Mouse (Mus musculus) right cerebral cortex, postnatal 10 days (tissue): ENCODE data around the gene Gm10309.
A peak's percentile ranks its signal among the peaks of the same experiment; 100 is the strongest.
"Not testable (repeated sequence)": the region's sequence is repeated elsewhere in the genome, so short reads cannot be mapped to it uniquely, and the experiment has no call there.

Source experiments
- DNase-seq, 2 experiments: peaks; one replicate each; pipeline ENCODE4 v3.0.0; 2021; ENCODE audit warnings: low spot score in 2 of 2

Gm10309 gene

DNA sequence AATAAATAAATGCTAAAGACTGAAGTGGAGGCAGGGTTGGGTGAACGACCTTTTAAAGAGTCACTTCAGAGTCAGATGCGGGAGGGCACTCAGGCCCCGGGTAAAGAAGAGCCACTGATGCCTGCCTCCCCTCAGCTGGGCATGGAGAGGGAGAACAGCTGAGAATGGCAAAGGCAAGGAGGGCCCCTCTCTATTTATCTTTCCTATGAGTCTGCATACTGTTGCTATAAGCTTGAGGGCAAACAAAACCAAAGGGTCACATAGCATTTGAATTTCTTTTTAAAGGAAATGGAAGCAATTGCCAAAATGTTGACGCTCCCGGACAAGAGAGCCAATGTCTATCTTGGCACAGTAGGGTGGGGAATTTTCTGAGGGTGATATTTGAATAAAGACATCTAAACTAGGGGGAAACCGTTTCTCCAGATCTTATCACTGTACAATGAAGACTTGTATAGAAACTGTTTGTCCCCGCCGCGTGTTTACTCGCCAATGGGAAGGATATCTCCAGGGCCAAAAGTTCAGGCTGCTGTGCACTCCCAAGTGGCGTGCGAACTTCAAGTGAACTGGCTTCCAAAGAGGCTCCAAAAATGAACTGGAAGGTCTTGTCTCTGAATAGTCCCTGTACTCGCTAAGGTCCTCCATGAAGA is 10.1 kb upstream of the Gm10309 start:
- no peak for DNase-seq

GRCm38 (mm10) chr17:86509871-86510270 is 4.8 kb upstream of the Gm10309 start:
- no peak for DNase-seq

- DNase-seq, result no peak
These were observed 3.1 kb upstream of the Gm10309 start for GRCm38 (mm10) chr17:86508212-86508490.

DNA sequence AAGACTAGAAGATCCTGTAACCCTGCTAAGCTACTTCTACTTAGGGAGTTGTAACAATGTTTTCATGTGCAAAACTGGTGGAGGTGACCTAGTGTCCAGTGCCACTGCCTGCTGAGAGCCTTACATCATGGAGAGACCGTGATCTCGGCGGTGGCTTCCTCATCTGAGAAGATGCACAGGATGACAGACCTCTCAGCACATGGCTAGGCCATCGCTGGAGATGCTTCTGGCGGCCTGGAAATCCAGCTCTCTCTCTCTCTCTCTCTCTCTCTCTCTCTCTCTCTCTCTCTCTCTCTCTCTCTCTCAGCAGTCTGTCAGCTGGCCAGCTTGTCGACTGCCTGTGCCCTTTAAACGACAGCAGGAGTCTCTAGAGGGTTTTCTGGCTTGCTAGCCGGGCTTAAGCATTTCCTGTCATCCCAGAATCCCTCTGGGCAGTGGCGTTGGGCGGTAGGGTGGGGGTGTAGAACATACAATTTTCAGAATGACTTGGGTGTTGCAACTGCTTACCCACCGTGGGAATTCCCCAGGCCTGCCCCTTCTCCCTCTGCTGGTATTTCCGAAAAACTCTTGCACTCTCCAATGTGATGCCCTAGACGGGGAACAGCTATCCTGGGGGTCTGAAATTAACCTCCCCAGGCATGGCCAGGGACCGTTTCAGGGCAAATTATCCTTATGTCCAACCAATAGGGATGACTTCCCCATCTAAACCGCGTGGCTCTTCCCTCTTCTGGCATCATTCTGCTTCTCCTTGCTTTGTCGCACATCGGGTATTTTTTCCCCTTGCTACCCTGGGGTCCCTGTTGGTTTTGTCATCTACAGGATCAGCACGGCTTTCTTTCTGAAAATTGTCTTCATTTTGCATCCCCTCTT is 2.5 kb upstream of the Gm10309 start:
- no peak for DNase-seq

DNA sequence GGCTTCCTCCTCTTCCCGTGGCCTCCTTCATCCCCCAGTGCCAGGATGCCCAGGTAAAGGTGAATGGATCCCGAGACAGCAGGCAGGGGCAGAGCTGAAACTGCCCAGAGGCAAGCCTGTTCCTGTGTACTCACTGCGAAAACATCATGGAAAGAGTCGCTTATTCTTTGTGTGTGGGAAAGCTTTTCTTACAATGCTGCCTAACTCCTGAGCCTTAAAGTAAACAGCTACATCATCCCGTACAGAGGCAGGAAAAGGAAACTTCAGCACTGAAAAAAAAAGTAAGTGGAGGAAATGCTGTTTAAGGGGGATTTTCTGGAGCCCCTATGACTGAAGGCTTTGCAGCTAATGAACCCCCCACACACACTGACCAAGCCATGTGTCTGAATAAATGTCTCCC is 1.8 kb upstream of the Gm10309 start:
- no peak for DNase-seq

GRCm38 (mm10) chr17:86503208-86503897 is 1.7 kb downstream of the Gm10309 start:
- no peak for DNase-seq

DNA sequence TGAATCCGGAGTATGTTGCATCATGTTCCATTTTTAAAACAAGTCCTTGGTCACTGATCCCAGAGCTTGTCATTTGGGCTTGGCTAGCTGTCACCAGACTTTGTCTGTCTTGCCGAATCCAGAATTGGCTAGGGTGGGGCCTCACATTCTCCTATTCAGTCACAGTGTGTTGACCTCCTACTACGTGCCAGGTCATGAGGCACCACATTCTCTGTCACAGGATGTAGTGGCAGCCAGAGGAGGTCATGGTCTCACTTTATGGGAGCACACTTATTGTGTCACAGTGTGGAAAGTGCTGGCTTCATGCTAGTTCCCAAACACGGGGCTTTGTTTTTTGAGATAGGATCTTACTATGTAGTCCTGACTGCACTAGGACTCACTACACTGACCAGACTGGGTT is 3.6 kb downstream of the Gm10309 start:
- DNase-seq, result no peak

GRCm38 (mm10) chr17:86499359-86500045 is 5.5 kb downstream of the Gm10309 start:
- peak; percentile 44 to 64 for DNase-seq

DNA sequence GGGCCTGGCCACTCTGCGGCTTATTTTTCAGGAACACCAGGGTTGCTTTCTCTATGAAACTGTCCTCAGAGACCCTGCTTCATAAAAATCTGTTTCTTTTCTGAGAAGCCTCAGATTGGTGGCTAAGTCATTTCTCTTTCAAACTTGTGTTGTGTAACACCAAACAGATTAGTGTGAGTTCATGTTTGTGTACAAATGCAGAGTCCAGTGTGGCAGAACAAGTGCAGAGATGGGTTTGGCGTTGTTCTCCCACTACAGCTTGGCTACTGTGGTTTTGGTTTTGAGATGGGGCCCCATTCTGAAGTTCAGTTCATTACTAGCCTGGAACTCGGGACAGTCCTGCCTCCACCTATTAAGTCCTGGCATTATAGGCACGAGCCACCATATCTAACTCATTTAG is 7.7 kb downstream of the Gm10309 start:
- no peak for DNase-seq

GRCm38 (mm10) chr17:86496123-86496771 is 8.8 kb downstream of the Gm10309 start:
- DNase-seq, result peak; percentile 74 to 75

GRCm38 (mm10) chr17:86494895-86495294 is 10.1 kb downstream of the Gm10309 start:
- DNase-seq, result peak in 1 of 2 experiments; percentile 40

DNA sequence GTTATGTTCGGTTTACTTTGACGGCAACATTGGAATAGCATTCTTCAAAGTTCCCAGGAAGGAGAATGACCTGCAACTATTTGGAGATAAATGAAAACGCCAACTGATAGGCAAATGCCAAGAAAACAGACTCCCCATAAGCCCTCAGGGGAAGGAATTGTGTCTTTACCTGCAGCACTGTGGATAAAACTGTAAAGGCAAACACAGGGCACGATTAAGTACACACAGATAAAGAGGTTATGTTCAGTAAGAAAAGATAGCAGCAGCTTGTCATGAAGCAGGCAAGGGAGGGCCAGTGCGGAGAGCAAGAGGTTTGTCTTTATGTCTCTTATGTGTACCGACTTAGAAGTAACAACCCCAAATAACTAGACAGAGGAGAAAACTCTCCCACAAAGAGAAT is 10.5 kb downstream of the Gm10309 start:
- no peak for DNase-seq

GRCm38 (mm10) chr17:86493891-86494420 is 11.1 kb downstream of the Gm10309 start:
- no peak for DNase-seq

DNA sequence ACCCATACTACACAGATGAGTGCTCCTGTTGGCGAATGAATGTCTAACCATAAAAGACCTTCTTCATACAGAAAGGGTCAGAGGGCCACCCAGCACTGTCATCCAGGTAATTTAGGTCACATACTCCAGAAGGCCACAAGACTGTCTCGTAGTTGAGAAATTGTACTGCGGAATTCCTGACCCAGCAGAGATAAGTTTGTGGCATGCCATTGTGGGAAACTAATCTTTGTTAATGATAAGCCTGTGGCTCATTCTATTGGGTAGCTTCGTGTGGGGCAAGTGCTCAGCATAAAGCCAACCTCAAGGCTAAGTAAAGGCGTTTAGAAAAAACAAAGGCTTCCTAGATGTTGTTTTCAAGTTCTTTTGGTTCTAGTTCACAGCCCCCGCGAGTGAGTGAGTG is 12.7 kb downstream of the Gm10309 start:
- DNase-seq, result no peak

DNA sequence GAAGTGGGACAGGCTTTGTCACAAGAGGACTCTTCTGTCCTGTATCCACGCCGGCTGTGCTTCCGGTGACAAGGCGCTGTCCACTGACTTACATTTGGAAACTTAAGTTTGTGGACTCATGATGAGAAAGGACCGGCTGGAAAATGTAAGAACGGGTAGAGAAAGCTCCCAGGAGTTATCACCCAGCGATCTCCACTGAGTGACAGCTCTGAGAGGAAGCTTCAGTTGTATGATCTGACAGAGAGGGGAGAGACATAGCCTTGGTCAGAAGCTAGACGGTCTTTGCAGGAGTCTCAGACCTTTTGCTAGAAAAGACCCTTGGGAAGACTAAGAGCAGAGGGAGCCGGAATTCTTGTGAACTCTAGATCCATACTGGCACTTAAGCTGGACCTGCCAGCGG is 15.2 kb downstream of the Gm10309 start:
- no peak for DNase-seq

GRCm38 (mm10) chr17:86487450-86487849 is 17.6 kb downstream of the Gm10309 start:
- DNase-seq, result no peak

GRCm38 (mm10) chr17:86486657-86487056 is 18.4 kb downstream of the Gm10309 start:
- no peak for DNase-seq

- DNase-seq, result peak; percentile 81 to 87
These were observed 20.8 kb downstream of the Gm10309 start for GRCm38 (mm10) chr17:86484087-86484737.

- no peak for DNase-seq
These were observed 22.4 kb downstream of the Gm10309 start for GRCm38 (mm10) chr17:86482675-86483074.

- DNase-seq, result no peak
These were observed 25.6 kb downstream of the Gm10309 start for GRCm38 (mm10) chr17:86479406-86479805.

DNA sequence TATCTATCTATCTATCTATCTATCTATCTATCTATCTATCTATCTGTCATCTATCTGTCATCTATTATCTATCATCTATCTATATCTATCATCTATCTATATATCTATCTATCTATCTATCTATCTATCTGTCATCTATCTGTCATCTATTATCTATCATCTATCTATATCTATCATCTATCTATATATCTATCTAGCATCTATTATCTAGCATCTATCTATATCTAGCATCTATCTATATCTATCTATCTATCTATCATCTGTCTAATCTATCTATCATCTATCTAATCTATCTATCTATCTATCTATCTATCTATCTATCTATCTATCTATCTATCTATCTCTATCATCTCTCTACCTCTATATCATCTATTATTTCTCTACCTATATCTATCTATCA is 27.6 kb downstream of the Gm10309 start:
- DNase-seq, result not testable (repeated sequence)
